ENCODE assay signal across 14 mouse cellular contexts in genomic region chr13:47182366-47182765, GRCm38 (mm10).
"Had no signal": no experiment of that assay in that cellular context is flagged by ENCODE, and none has a peak within 500 bp of the region (broad histone marks: within the 10 kb centered on the region; RNA-seq: fewer than 3 reads in every experiment).

No protein-coding gene starts in this region.

- H3K4me3 ChIP-seq: layer of hippocampus, adult 2 months; limb, embryonic 12.5 days; liver, embryonic 13.5 days; midbrain, embryonic 13.5 days; neural tube, embryonic 15.5 days had no signal

- DNase-seq: kidney, adult 18-20 months; kidney, postnatal 10 days; kidney, postnatal 4 days; liver, embryonic 13.5 days; lung, embryonic 14.5 days; lung, postnatal 10 days; right cerebral cortex, adult 18-20 months; right cerebral cortex, postnatal 25 days; thymus, postnatal 36 days had no signal

- H3K27ac ChIP-seq: layer of hippocampus, adult 2 months; limb, embryonic 12.5 days; liver, embryonic 13.5 days; macrophage; midbrain, embryonic 13.5 days; neural tube, embryonic 15.5 days had no signal

- ATAC-seq: midbrain, embryonic 13.5 days had no signal
